Mouse (Mus musculus) hindbrain, postnatal 0 days (tissue): ENCODE measurements around the gene Trpm8. TPM values are rescaled to one million over a fixed set of nuclear protein-coding genes. Genes with fewer than 3 reads are reported as not detected.

Experiments used
- ATAC-seq: fragments of 200-750 bp; cut with Nextera tagmentation; 2 replicates; pipeline ENCODE4 v1.8.0; 2017; ENCODE audit warnings: mild to moderate bottlenecking, moderate TSS enrichment, moderate library complexity
- DNase-seq: peaks from one replicate; pipeline ENCODE4 v3.0.0-alpha.2; 2015; ENCODE audit warnings: low spot score
- H3K27ac ChIP-seq: fragments of 300-500 bp; sonication (generic); 2 replicates; pipeline ENCODE4 v1.5.1; 2014; ENCODE audit warnings: mild to moderate bottlenecking
- H3K27me3 ChIP-seq: fragments of 300-500 bp; sonication (generic); 2 replicates; pipeline ENCODE4 v1.6.1; 2014; ENCODE audit warnings: low read length, mixed read lengths; ENCODE audit not compliant: insufficient read depth
- H3K36me3 ChIP-seq: fragments of 300-500 bp; sonication (generic); 2 replicates; pipeline ENCODE4 v1.6.1; 2014; ENCODE audit warnings: low read length, mixed read lengths; ENCODE audit not compliant: insufficient read depth
- H3K4me1 ChIP-seq: fragments of 300-500 bp; sonication (generic); 2 replicates; pipeline ENCODE4 v1.6.1; 2014; ENCODE audit warnings: antibody characterized with exemption, low read length, mixed read lengths; ENCODE audit not compliant: insufficient read depth
- H3K4me2 ChIP-seq: fragments of 300-500 bp; sonication (generic); 2 replicates; pipeline ENCODE4 v1.6.1; 2014; ENCODE audit warnings: low read depth, mild to moderate bottlenecking, low read length, moderate library complexity, mixed read lengths
- H3K4me3 ChIP-seq: fragments of 300-500 bp; sonication (generic); 2 replicates; pipeline ENCODE4 v1.5.1; 2014; ENCODE audit warnings: low read length
- H3K9ac ChIP-seq: fragments of 300-500 bp; sonication (generic); replicated peaks from 2 replicates; pipeline ENCODE4 v1.6.1; 2014; ENCODE audit warnings: mild to moderate bottlenecking, low read length, moderate library complexity, mixed read lengths
- H3K9me3 ChIP-seq: fragments of 300-500 bp; sonication (generic); 2 replicates; pipeline ENCODE4 v1.6.1; 2016; ENCODE audit warnings: low read length, mixed read lengths
- CTCF ChIP-seq: IDR thresholded peaks from 2 replicates; pipeline ENCODE4 v1.5.1; 2016; ENCODE audit warnings: antibody characterized with exemption, control low read depth, low read depth
- WGBS: fragments of 180-500 bp; shearing (Covaris S2); extraction: QIAGEN DNeasy Blood & Tissue Kit; methylation state at CpG from one replicate; pipeline ENCODE4 v1.1.7; 2014; 5-methylcytosine and 5-hydroxymethylcytosine counted together
- polyA plus RNA-seq: library from polyadenylated mRNA; unstranded; fragments of >200 nt; fragmentation: Nextera tagmentation; extraction: Ambion mirVana; gene quantifications from 2 replicates; pipeline ENCODE4 v1.2.1, GENCODE M21; 2015
- total RNA-seq: library from RNA; depleted of rRNA; stranded (reverse); fragments of >200 nt; gene quantifications from 2 replicates; pipeline ENCODE4 v1.2.3, GENCODE M21; 2014

Trpm8 gene
- total and polyA plus RNA-seq, 2 experiments from 2014 or later, result 0.05 to 0.11 TPM

GRCm38 (mm10) chr1:88286887-88287696 lies 9.6 kb downstream of the Trpm8 start:
- Histone ChIP-seq H3K27ac (no peak overlapping the region), H3K9me3 (peaks cover 71% of the 10 kb centered on the region), H3K27me3 (no peaks in the 10 kb centered on the region), H3K4me2 (no peak overlapping the region), H3K4me3 (no peak overlapping the region), H3K4me1 (no peaks in the 10 kb centered on the region), H3K9ac (no peak overlapping the region), H3K36me3 (no peaks in the 10 kb centered on the region)
- ATAC-seq (no peak), DNase-seq (no peak)
- 75% methylated on average over 13 of the region's 13 CpGs for WGBS
- TF ChIP-seq CTCF, result no peak

DNA sequence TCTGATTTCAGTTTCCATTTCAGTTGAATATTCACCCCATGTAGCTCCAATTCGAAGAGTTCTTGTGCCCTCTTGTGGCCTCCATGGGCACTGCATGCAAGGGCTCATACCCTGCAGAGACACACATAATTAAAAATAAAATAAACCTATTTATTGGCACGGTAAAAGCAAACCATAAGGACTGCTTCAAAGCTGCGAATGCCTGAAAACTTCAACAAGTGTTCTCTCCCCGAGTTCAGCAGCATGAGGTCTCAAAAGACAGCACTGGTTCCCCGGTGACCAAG lies 10.2 kb downstream of the Trpm8 start:
- DNase-seq (peak; percentile 80), ATAC-seq (no peak)
- peaks cover 71% of the 10 kb centered on the region for H3K9me3 ChIP-seq
- H3K9ac ChIP-seq, result no peak overlapping the region
- 40% methylated on average over 5 of the region's 5 CpGs for WGBS
- H3K27me3 ChIP-seq, result no peaks in the 10 kb centered on the region
- TF ChIP-seq CTCF, result peak; percentile 90
- no peak overlapping the region for H3K4me3 ChIP-seq
- no peak overlapping the region for H3K4me2 ChIP-seq
- H3K4me1 ChIP-seq, result no peaks in the 10 kb centered on the region
- no peaks in the 10 kb centered on the region for H3K36me3 ChIP-seq
- no peak overlapping the region for H3K27ac ChIP-seq

DNA sequence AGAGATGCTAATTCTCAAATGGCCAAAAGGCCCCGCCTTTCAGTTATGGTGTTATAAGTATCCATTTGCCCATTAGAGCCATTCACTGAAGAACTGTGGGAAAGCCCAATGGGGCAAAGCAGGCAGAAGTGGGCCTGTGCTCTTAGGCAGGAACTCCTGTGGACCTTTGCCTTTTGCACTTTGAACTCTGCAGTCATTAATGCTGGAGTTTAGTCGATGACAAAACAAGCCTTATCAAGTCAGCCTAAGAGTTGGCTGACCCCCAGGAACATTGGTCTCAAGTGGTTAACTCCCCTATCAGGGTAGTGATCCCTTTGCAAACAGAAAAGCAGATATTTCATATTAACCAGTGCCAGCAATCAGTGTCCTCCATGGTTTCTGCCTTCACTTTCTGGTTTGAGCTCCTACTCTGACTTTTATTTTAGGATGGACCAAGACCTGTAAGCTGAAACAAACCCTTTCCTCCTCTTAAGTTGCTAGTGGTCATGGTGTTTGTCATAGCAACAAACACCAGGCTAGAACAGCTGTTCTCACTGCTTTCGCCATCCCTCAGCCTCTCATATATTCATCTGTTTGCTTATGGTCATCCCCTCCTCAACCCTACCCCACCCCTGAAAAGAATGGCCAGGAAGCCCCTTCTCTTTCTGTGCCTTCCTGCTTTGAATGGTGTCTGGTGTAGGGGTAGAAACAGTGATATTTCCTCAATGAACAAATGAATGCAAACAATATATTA lies 10.8 kb downstream of the Trpm8 start:
- Histone ChIP-seq H3K9ac (no peak overlapping the region), H3K4me1 (no peaks in the 10 kb centered on the region), H3K4me2 (no peak overlapping the region), H3K36me3 (no peaks in the 10 kb centered on the region), H3K27me3 (no peaks in the 10 kb centered on the region), H3K27ac (no peak overlapping the region), H3K9me3 (peaks cover 65% of the 10 kb centered on the region), H3K4me3 (no peak overlapping the region)
- ATAC-seq (no peak), DNase-seq (no peak)
- no peak for TF ChIP-seq CTCF
- WGBS, result 42% methylated on average over 3 of the region's 3 CpGs

- 73% methylated on average over 3 of the region's 3 CpGs for WGBS
- Histone ChIP-seq H3K36me3 (no peaks in the 10 kb centered on the region), H3K27me3 (no peaks in the 10 kb centered on the region), H3K9me3 (peaks cover 60% of the 10 kb centered on the region), H3K4me1 (no peaks in the 10 kb centered on the region), H3K4me3 (no peak overlapping the region), H3K9ac (no peak overlapping the region), H3K4me2 (no peak overlapping the region), H3K27ac (no peak overlapping the region)
- DNase-seq (no peak), ATAC-seq (no peak)
- TF ChIP-seq CTCF, result no peak
Observed at GRCm38 (mm10) chr1:88288789-88289127, 11.3 kb downstream of the Trpm8 start.

- H3K27me3 ChIP-seq, result no peaks in the 10 kb centered on the region
- no peaks in the 10 kb centered on the region for H3K4me1 ChIP-seq
- no peak overlapping the region for H3K27ac ChIP-seq
- no peak for ATAC-seq
- no peaks in the 10 kb centered on the region for H3K36me3 ChIP-seq
- no peak overlapping the region for H3K9ac ChIP-seq
- no peak for DNase-seq
- H3K4me2 ChIP-seq, result no peak overlapping the region
- peaks cover 56% of the 10 kb centered on the region for H3K9me3 ChIP-seq
- no peak for TF ChIP-seq CTCF
- 51% methylated on average over 2 of the region's 2 CpGs for WGBS
- no peak overlapping the region for H3K4me3 ChIP-seq
Observed at GRCm38 (mm10) chr1:88289152-88289551, 11.7 kb downstream of the Trpm8 start.

GRCm38 (mm10) chr1:88289917-88290316 lies 12.5 kb downstream of the Trpm8 start:
- H3K36me3 ChIP-seq, result no peaks in the 10 kb centered on the region
- WGBS, result 43% methylated on average over 4 of the region's 4 CpGs
- TF ChIP-seq CTCF, result peak; percentile 75
- H3K9ac ChIP-seq, result no peak overlapping the region
- H3K9me3 ChIP-seq, result peaks cover 55% of the 10 kb centered on the region
- H3K4me3 ChIP-seq, result no peak overlapping the region
- DNase-seq (peak; percentile 73), ATAC-seq (no peak)
- H3K27ac ChIP-seq, result no peak overlapping the region
- no peaks in the 10 kb centered on the region for H3K27me3 ChIP-seq
- no peak overlapping the region for H3K4me2 ChIP-seq
- H3K4me1 ChIP-seq, result no peaks in the 10 kb centered on the region

GRCm38 (mm10) chr1:88290511-88290910 lies 13.1 kb downstream of the Trpm8 start:
- DNase-seq, result no peak
- no peak overlapping the region for H3K27ac ChIP-seq
- no peak overlapping the region for H3K4me2 ChIP-seq
- no peak for TF ChIP-seq CTCF
- 67% methylated on average over 1 of the region's 1 CpGs for WGBS
- H3K27me3 ChIP-seq, result no peaks in the 10 kb centered on the region
- H3K36me3 ChIP-seq, result no peaks in the 10 kb centered on the region
- no peaks in the 10 kb centered on the region for H3K4me1 ChIP-seq
- H3K9me3 ChIP-seq, result peaks cover 53% of the 10 kb centered on the region
- H3K4me3 ChIP-seq, result no peak overlapping the region
- no peak overlapping the region for H3K9ac ChIP-seq
- ATAC-seq, result no peak
